Mouse (Mus musculus) heart, postnatal 10 days (tissue): ENCODE results near the gene Tctex1d2. TPM values are rescaled to one million over a fixed set of nuclear protein-coding genes. Genes with fewer than 3 reads are reported as not detected.

Experiments used
- DNase-seq, 2 experiments: peaks; one replicate each; pipeline ENCODE4 v3.0.0; 2021
- intact Hi-C: fragments of 180-260 bp; cut with DNase I; formaldehyde crosslinking; loops from one replicate; pipeline ENCODE4 v1.15.1; 2025
- total RNA-seq, 2 experiments: library from RNA; stranded (reverse); gene quantifications; 2 replicates each; pipeline ENCODE4 v1.2.3; 2021

Tctex1d2 gene
- total RNA-seq, 2 experiments from 2014 or later, result 5.5 to 5.6 TPM

- DNase-seq, result no peak
- intact Hi-C loops, result loop anchor here (5.0 kb wide), 1 partner anchor 186 kb away; the partner anchor contains the start of gene Rnf168
Observed at GRCm38 (mm10) chr16:32463426-32463825, 43.9 kb downstream of the Tctex1d2 start.

DNA sequence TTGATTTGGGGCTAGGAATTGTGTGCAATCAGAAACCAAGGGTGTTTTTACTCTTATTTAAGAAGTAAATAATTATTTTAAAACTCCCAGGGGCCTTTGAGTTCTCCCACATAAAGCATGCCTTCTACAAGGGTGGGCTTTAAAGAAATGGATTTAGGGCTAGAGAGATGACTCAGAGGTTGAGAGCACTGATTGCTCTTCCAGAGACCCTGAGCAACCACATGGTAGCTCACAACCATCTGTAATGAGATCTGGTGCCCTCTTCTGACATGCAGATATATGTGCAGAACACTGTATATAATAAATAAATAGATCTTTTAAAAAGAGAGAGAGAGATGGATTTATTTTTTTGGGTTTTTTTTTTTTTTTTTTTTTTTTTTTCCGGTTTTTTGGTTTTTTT, 45.4 kb downstream of the Tctex1d2 start:
- intact Hi-C loops, result loop anchor here (5.0 kb wide), 1 partner anchor 188 kb away; the partner anchor contains the start of gene Rnf168
- DNase-seq, result no peak

DNA sequence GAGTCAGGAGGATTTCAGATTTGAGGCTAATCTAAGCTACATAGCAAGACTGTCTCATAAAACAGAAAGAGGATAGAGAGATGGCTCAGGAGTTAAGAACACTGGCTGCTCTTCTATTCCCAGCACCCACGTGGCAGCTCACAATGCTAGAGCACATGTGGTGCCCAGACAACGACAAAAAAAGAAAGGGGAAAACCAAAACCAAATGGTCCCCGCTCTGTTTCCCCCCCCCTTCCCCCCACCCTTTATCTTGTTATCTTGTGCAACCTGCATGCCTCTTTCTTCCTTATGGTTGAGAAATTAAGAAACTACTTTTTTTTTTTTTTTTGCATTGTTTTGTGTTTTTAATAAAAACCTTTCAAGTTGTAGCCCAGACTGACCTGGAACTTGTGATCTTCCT, 49.0 kb downstream of the Tctex1d2 start:
- DNase-seq, result no peak
- intact Hi-C loops, result no loop called here

- intact Hi-C loops, result no loop called here
- no peak for DNase-seq
Observed at GRCm38 (mm10) chr16:32469404-32470105, 50.1 kb downstream of the Tctex1d2 start.

DNA sequence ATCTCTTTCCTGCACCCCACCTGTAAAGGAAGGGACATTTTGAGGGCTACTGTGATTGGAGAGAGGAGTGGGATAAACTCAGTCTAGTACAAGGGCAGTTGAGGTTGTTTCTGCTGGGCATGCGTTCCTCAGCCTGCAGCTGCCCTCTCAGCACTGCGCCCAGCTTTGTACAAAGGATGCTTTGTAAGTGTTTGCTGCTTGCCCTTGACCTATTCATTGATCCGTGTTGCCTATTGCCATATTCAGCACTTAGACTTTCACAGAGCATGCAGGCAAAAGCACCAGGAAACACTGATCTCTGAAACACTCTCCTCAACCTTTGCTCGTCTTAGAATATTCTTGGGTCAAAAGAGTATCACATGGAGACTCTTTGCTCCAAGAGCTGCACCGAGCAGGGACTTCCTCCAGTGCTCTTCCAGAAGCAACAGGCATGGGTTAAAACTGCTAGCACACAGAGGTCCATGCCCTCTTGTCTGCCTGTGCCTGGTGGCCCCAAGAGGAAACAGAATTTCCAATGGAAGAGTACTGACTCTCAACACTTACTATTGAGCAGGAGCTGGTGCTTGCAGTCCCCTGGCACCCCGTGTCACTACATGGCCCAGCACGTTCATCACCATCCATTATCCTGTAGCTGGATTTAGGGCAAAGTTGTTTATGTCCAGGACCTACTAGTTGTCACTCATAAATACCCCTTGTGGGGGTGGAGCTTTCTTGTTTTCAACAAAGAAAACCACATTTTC, 52.9 kb downstream of the Tctex1d2 start:
- intact Hi-C loops, result no loop called here
- no peak for DNase-seq

DNA sequence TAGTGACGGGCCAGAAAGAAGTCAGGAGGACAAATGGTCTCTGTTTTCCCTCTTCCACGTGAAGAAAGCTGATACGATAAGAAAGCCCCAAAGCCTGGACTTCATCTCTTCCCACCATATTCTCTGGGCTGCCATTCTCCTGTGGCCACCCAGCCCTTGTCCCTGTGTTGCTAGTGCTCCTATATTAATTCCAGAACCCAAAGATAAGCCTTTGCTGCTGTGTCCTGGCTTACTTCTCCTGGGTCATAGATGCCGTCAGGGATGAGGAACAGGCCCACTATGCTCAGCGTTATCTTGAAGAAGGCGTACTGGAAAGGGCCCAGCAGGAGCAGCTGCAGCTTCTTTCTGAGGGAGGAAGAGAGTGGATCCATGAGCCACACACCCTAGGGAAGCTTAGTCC, 57.8 kb downstream of the Tctex1d2 start:
- peak; percentile 51 to 55 for DNase-seq
- intact Hi-C loops, result no loop called here

Other genes starting within 250 kb of the Tctex1d2 start
- gene Bex6, start 239.9 kb upstream of the Tctex1d2 start, total RNA-seq, result not detected
- 10 to 100 TPM; 15.5 to 16.3 TPM for gene Fbxo45, start 172.5 kb upstream of the Tctex1d2 start, total RNA-seq
- 1 to 10 TPM; 6.8 to 6.9 TPM for gene Wdr53, start 172.5 kb upstream of the Tctex1d2 start, total RNA-seq
- 1 to 10 TPM; 7.9 to 9.6 TPM for gene Smco1, start 148.2 kb upstream of the Tctex1d2 start, total RNA-seq
- 10 to 100 TPM; 16.1 to 18.5 TPM for gene Rnf168, start 142.2 kb upstream of the Tctex1d2 start, total RNA-seq
- 10 to 100 TPM; 34.0 to 35.4 TPM for gene Ubxn7, start 87.4 kb upstream of the Tctex1d2 start, total RNA-seq
- gene Tm4sf19, start 19.2 kb upstream of the Tctex1d2 start, total RNA-seq, result not detected
- 100 to 1,000 TPM in 1 of 2 experiments, 10 to 100 TPM in 1; 98.6 to 107 TPM for gene Pcyt1a, start 11.2 kb downstream of the Tctex1d2 start, total RNA-seq
- gene Slc51a, start 68.2 kb downstream of the Tctex1d2 start, total RNA-seq, result 1 to 10 TPM; 3.4 to 4.2 TPM
- gene Zdhhc19, start 76.6 kb downstream of the Tctex1d2 start, total RNA-seq, result not detected
- gene Tfrc, start 189.2 kb downstream of the Tctex1d2 start, total RNA-seq, result 100 to 1,000 TPM; 180 to 317 TPM
- gene Tnk2, start 224.2 kb downstream of the Tctex1d2 start, total RNA-seq, result 10 to 100 TPM; 39.0 to 41.3 TPM